Comparison of ENCODE assay signal across 17 mouse cellular contexts in genomic region chrX:135916580-135916979, GRCm38 (mm10).
DNase-seq lines count a peak whose midpoint lies in the region; ATAC-seq and TF ChIP-seq lines count a peak whose summit lies in the region.
"Had no signal": no experiment of that assay in that cellular context is flagged by ENCODE, and none has a peak within 500 bp of the region (broad histone marks: within the 10 kb centered on the region; RNA-seq: fewer than 3 reads in every experiment).

No protein-coding gene starts in this region.

- H3K36me3 ChIP-seq in forebrain, embryonic 16.5 days (ENCODE audit: control insufficient read depth, insufficient read depth) = no peaks in the 10 kb centered on the region
- H3K36me3 ChIP-seq in forebrain, embryonic 12.5 days (replicated peaks) = no peaks in the 10 kb centered on the region
- H3K36me3 ChIP-seq in hindbrain, embryonic 15.5 days = no peaks in the 10 kb centered on the region
- H3K36me3 ChIP-seq in hindbrain, embryonic 12.5 days = no peaks in the 10 kb centered on the region
- H3K36me3 ChIP-seq in midbrain, embryonic 15.5 days (replicated peaks) = no peaks in the 10 kb centered on the region
- H3K36me3 ChIP-seq: embryonic facial prominence, embryonic 13.5 days; heart, embryonic 12.5 days had no signal

- H3K27me3 ChIP-seq in forebrain, embryonic 16.5 days (replicated peaks; ENCODE audit: control insufficient read depth, insufficient read depth, low read length) = no peaks in the 10 kb centered on the region
- H3K27me3 ChIP-seq in forebrain, embryonic 12.5 days = no peaks in the 10 kb centered on the region
- H3K27me3 ChIP-seq in hindbrain, embryonic 15.5 days = no peaks in the 10 kb centered on the region
- no peaks in the 10 kb centered on the region for H3K27me3 ChIP-seq in hindbrain, embryonic 12.5 days
- no peaks in the 10 kb centered on the region for H3K27me3 ChIP-seq in midbrain, embryonic 15.5 days (replicated peaks)
- H3K27me3 ChIP-seq: heart, embryonic 12.5 days had no signal

- peak; percentile 49; the same call in 1 of the 2 replicates for ATAC-seq in forebrain, embryonic 16.5 days
- ATAC-seq in forebrain, embryonic 12.5 days (ENCODE audit: low FRiP score) = no peak
- ATAC-seq in hindbrain, embryonic 15.5 days (ENCODE audit: low FRiP score, low read depth) = no peak
- ATAC-seq in hindbrain, embryonic 12.5 days (ENCODE audit: low FRiP score) = no peak
- ATAC-seq in midbrain, embryonic 15.5 days (replicated peaks) = peak; percentile 59; the same call in 1 of the 2 replicates
- ATAC-seq: intestine, embryonic 16.5 days had no signal

- H3K27ac ChIP-seq in forebrain, embryonic 16.5 days (ENCODE audit: low read length) = peak overlapping the region; percentile 45
- no peak overlapping the region for H3K27ac ChIP-seq in forebrain, embryonic 12.5 days
- peak overlapping the region; percentile 65 for H3K27ac ChIP-seq in hindbrain, embryonic 15.5 days (replicated peaks)
- H3K27ac ChIP-seq in hindbrain, embryonic 12.5 days = no peak overlapping the region
- peak overlapping the region; percentile 74 for H3K27ac ChIP-seq in midbrain, embryonic 15.5 days
- H3K27ac ChIP-seq: embryonic facial prominence, embryonic 13.5 days; gastrocnemius, adult 2 months had no signal

- H3K4me1 ChIP-seq in forebrain, embryonic 16.5 days (replicated peaks; ENCODE audit: control insufficient read depth, insufficient read depth, low read length) = no peaks in the 10 kb centered on the region
- H3K4me1 ChIP-seq in forebrain, embryonic 12.5 days = no peaks in the 10 kb centered on the region
- H3K4me1 ChIP-seq in hindbrain, embryonic 15.5 days (replicated peaks) = no peaks in the 10 kb centered on the region
- H3K4me1 ChIP-seq in hindbrain, embryonic 12.5 days = no peaks in the 10 kb centered on the region
- H3K4me1 ChIP-seq in midbrain, embryonic 15.5 days = 0 out of 2 replicates have a peak, but pooled peaks cover 4% of the 10 kb centered on the region
- H3K4me1 ChIP-seq: embryonic facial prominence, embryonic 13.5 days; heart, embryonic 12.5 days had no signal

- H3K4me3 ChIP-seq in forebrain, embryonic 16.5 days (replicated peaks; ENCODE audit: low read length) = no peak overlapping the region
- no peak overlapping the region for H3K4me3 ChIP-seq in forebrain, embryonic 12.5 days (replicated peaks)
- no peak overlapping the region for H3K4me3 ChIP-seq in hindbrain, embryonic 15.5 days
- no peak overlapping the region for H3K4me3 ChIP-seq in hindbrain, embryonic 12.5 days
- H3K4me3 ChIP-seq in midbrain, embryonic 15.5 days = no peak overlapping the region
- H3K4me3 ChIP-seq: embryonic facial prominence, embryonic 13.5 days; gastrocnemius, adult 2 months; heart, embryonic 12.5 days had no signal

- 88% methylated on average over 4 of the region's 4 CpGs for WGBS in forebrain, embryonic 16.5 days
- 86% methylated on average over 4 of the region's 4 CpGs for WGBS in forebrain, embryonic 12.5 days
- 70% methylated on average over 4 of the region's 4 CpGs for WGBS in hindbrain, embryonic 15.5 days
- 83% methylated on average over 4 of the region's 4 CpGs for WGBS in hindbrain, embryonic 12.5 days
- WGBS in midbrain, embryonic 15.5 days = 56% methylated on average over 4 of the region's 4 CpGs

- H3K9me3 ChIP-seq in forebrain, embryonic 16.5 days (ENCODE audit: control insufficient read depth, low read length) = no peaks in the 10 kb centered on the region
- H3K9me3 ChIP-seq in forebrain, embryonic 12.5 days = no peaks in the 10 kb centered on the region
- H3K9me3 ChIP-seq in hindbrain, embryonic 15.5 days = no peaks in the 10 kb centered on the region
- no peaks in the 10 kb centered on the region for H3K9me3 ChIP-seq in hindbrain, embryonic 12.5 days (replicated peaks)
- H3K9me3 ChIP-seq in midbrain, embryonic 15.5 days = no peaks in the 10 kb centered on the region
- H3K9me3 ChIP-seq: embryonic facial prominence, embryonic 13.5 days; heart, embryonic 12.5 days had no signal

- peak; percentile 23 for DNase-seq in brain, embryonic 14.5 days (ENCODE audit: low read depth)
- DNase-seq in adrenal gland, postnatal 10 days = no peak
- DNase-seq in layer of hippocampus, adult 8-10 months (ENCODE audit: low spot score in 2 of 2) = no peak
- DNase-seq: adrenal gland, postnatal 14 days; cerebellum, adult 18-20 months; cerebellum, adult 9-11 months; cerebellum, postnatal 36 days; gastrocnemius, adult 2 months; gastrocnemius, postnatal 25 days had no signal

- no peak for TF ChIP-seq CTCF in brain, embryonic 14.5 days (IDR thresholded peaks at IDR 0.05; ENCODE audit: borderline replicate concordance, extremely low read depth, insufficient read depth, insufficient read length)

- no peak overlapping the region for H3K9ac ChIP-seq in forebrain, embryonic 16.5 days (replicated peaks; ENCODE audit: low read depth, low read length)
- H3K9ac ChIP-seq in forebrain, embryonic 12.5 days = no peak overlapping the region
- no peak overlapping the region for H3K9ac ChIP-seq in hindbrain, embryonic 15.5 days
- no peak overlapping the region for H3K9ac ChIP-seq in hindbrain, embryonic 12.5 days
- H3K9ac ChIP-seq in midbrain, embryonic 15.5 days = no peak overlapping the region
- H3K9ac ChIP-seq: embryonic facial prominence, embryonic 13.5 days; heart, embryonic 12.5 days had no signal

- TF ChIP-seq POLR2A in brain, embryonic 14.5 days (IDR thresholded peaks at IDR 0.05; ENCODE audit: borderline replicate concordance, extremely low read depth, insufficient read depth, insufficient read length, poor library complexity, severe bottlenecking) = no peak

- no peak overlapping the region for H3K4me2 ChIP-seq in forebrain, embryonic 16.5 days (ENCODE audit: low read length)
- no peak overlapping the region for H3K4me2 ChIP-seq in forebrain, embryonic 12.5 days
- no peak overlapping the region for H3K4me2 ChIP-seq in hindbrain, embryonic 15.5 days
- H3K4me2 ChIP-seq in hindbrain, embryonic 12.5 days (replicated peaks) = no peak overlapping the region
- H3K4me2 ChIP-seq in midbrain, embryonic 15.5 days = no peak overlapping the region
- H3K4me2 ChIP-seq: embryonic facial prominence, embryonic 13.5 days; heart, embryonic 12.5 days had no signal

Comparison
In these comparisons a context has a peak if more than half of its experiments do, and no peak if none do; other contexts are left out.
1. ATAC-seq: peak in forebrain, embryonic 16.5 days (single experiment) and midbrain, embryonic 15.5 days (single experiment); none in forebrain, embryonic 12.5 days (single experiment), hindbrain, embryonic 15.5 days (single experiment) and hindbrain, embryonic 12.5 days (single experiment).
2. H3K27ac ChIP-seq: peak in forebrain, embryonic 16.5 days (single experiment), hindbrain, embryonic 15.5 days (single experiment) and midbrain, embryonic 15.5 days (single experiment); none in forebrain, embryonic 12.5 days (single experiment) and hindbrain, embryonic 12.5 days (single experiment).